Mouse (Mus musculus) limb, embryonic 11.5 days (tissue): Measurements from ENCODE around the gene Gnl2. TPM values are rescaled to one million over a fixed set of nuclear protein-coding genes. Genes with fewer than 3 reads are reported as not detected.

ENCODE experiments used
- ATAC-seq: fragments of 200-750 bp; cut with Nextera tagmentation; 2 replicates; pipeline ENCODE4 v1.8.0; 2017; ENCODE audit warnings: low read depth; ENCODE audit not compliant: insufficient number of reproducible peaks, low FRiP score, low TSS enrichment
- DNase-seq: peaks from one replicate; pipeline ENCODE4 v3.0.0-alpha.2; 2015; ENCODE audit warnings: low spot score
- H3K27ac ChIP-seq: fragments of 300-500 bp; sonication (generic); replicated peaks from 2 replicates; pipeline ENCODE4 v1.5.1; 2014; ENCODE audit warnings: low read depth, mild to moderate bottlenecking, low read length
- H3K27me3 ChIP-seq: fragments of 300-500 bp; sonication (generic); 2 replicates; pipeline ENCODE4 v1.6.1; 2014; ENCODE audit warnings: mild to moderate bottlenecking, low read length, mixed read lengths; ENCODE audit not compliant: control insufficient read depth, insufficient read depth
- H3K36me3 ChIP-seq: fragments of 300-500 bp; sonication (generic); 2 replicates; pipeline ENCODE4 v1.6.1; 2014; ENCODE audit warnings: mild to moderate bottlenecking, low read length, moderate library complexity, mixed read lengths; ENCODE audit not compliant: control insufficient read depth, insufficient read depth
- H3K4me1 ChIP-seq: fragments of 300-500 bp; sonication (generic); 2 replicates; pipeline ENCODE4 v1.6.1; 2014; ENCODE audit warnings: low read length, mixed read lengths; ENCODE audit not compliant: control insufficient read depth, insufficient read depth
- H3K4me2 ChIP-seq: fragments of 300-500 bp; sonication (generic); 2 replicates; pipeline ENCODE4 v1.6.1; 2014; ENCODE audit warnings: low read depth, mild to moderate bottlenecking, moderate library complexity; ENCODE audit not compliant: severe bottlenecking
- H3K4me3 ChIP-seq: fragments of 300-500 bp; sonication (generic); 2 replicates; pipeline ENCODE4 v1.5.1; 2014; ENCODE audit warnings: low read depth, low read length
- H3K9ac ChIP-seq: fragments of 300-500 bp; sonication (generic); 2 replicates; pipeline ENCODE4 v1.6.1; 2014; ENCODE audit warnings: mild to moderate bottlenecking, low read length
- H3K9me3 ChIP-seq: fragments of 300-500 bp; sonication (generic); 2 replicates; pipeline ENCODE4 v1.6.1; 2016; ENCODE audit warnings: low read length; ENCODE audit not compliant: control insufficient read depth
- WGBS: fragments of 180-500 bp; shearing (Covaris S2); extraction: QIAGEN DNeasy Blood & Tissue Kit; methylation state at CpG from one replicate; pipeline ENCODE4 v1.1.7; 2014; 5-methylcytosine and 5-hydroxymethylcytosine counted together
- polyA plus RNA-seq: library from polyadenylated mRNA; unstranded; fragments of >200 nt; fragmentation: Nextera tagmentation; extraction: Ambion mirVana; gene quantifications from 2 replicates; pipeline ENCODE4 v1.2.1, GENCODE M21; 2014

The Gnl2 gene
- polyA plus RNA-seq: 85.8 and 91.5 TPM in 2 replicates

DNA sequence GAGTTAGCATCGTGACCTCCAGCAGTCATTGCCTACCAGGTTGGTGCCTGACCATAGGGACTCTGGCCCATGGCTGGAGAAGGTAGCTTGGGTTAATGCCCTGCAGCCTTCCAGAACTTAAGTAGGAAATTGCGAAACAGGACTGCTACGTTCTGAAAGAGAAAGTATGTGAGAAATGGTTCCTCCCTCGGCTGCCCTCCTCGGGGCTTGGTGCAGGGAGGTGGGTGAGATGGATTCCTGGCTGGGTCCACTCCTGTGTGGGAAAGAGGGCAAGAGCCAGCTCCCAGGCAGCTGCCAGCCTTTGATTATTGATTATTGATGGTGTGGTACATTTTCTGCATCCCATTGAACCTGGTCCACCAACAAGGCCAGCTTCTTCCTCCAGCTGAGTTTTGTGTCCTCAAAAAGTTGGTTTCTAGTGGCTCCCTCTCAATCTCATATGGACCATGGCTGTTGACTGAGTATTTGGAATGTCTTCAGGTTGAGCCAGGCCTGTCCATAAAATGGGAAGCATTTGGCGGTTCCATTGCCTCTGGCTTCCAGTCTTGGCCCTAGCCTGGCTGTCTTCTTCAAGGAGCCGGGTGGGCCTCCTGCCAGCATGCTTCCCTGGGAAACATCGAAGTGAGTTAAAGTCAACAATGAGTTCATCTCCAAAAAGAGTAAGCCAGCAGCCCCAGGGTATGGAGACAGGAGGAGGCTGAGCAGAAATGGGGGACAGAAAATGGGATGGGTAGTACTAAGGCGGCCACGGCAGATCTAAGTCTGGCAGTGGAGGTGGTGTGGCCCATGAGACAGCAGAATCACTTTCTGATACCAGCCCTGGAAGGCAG is at the start of gene Gnl2:
Gene Gnl2 (plus strand): TSS at position 780 of the 830 bp plus-strand sequence.
- H3K27me3 ChIP-seq: 0 out of 2 replicates have a peak, but pooled peaks cover 2% of the 10 kb centered on the region
- 86% methylated on average over 10 of the region's 10 CpGs for WGBS
- ATAC-seq: no peak
- no peaks in the 10 kb centered on the region for H3K4me1 ChIP-seq
- DNase-seq: no peak
- H3K4me3 ChIP-seq: no peak within 1 kb of the TSS
- H3K36me3 ChIP-seq: no peaks in the 10 kb centered on the region
- no peak within 1 kb of the TSS for H3K27ac ChIP-seq
- H3K4me2 ChIP-seq: no peak within 1 kb of the TSS
- no peak within 1 kb of the TSS for H3K9ac ChIP-seq
- H3K9me3 ChIP-seq: no peaks in the 10 kb centered on the region

DNA sequence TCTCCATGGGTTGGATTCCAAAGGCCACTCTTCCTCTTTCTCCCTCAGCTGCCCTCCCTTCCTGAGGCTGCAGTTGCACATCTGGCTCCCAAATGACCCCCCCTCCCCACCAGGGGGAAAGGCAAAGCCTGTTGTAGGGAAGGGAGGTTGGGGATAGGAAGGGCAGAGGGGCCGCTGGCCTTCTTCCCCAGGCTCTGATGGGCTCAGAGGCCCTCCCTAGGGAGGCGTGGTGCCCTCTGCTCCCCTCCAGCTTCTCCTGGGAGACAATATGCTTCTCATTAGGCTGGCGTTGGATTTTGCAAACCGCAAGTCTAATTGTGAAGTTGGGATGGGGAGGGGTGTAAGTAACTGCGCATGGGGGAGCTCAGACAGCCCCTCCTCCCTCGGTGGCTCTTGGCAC is 47.7 kb upstream of the Gnl2 start:
- no peak overlapping the region for H3K4me2 ChIP-seq
- H3K9ac ChIP-seq: no peak overlapping the region
- no peaks in the 10 kb centered on the region for H3K9me3 ChIP-seq
- peaks cover 42% of the 10 kb centered on the region for H3K4me1 ChIP-seq
- no peaks in the 10 kb centered on the region for H3K36me3 ChIP-seq
- WGBS: 3% methylated on average over 6 of the region's 6 CpGs
- H3K27me3 ChIP-seq: peaks cover 26% of the 10 kb centered on the region
- H3K27ac ChIP-seq: no peak overlapping the region
- DNase-seq (peak; percentile 50), ATAC-seq (no peak)
- no peak overlapping the region for H3K4me3 ChIP-seq

DNA sequence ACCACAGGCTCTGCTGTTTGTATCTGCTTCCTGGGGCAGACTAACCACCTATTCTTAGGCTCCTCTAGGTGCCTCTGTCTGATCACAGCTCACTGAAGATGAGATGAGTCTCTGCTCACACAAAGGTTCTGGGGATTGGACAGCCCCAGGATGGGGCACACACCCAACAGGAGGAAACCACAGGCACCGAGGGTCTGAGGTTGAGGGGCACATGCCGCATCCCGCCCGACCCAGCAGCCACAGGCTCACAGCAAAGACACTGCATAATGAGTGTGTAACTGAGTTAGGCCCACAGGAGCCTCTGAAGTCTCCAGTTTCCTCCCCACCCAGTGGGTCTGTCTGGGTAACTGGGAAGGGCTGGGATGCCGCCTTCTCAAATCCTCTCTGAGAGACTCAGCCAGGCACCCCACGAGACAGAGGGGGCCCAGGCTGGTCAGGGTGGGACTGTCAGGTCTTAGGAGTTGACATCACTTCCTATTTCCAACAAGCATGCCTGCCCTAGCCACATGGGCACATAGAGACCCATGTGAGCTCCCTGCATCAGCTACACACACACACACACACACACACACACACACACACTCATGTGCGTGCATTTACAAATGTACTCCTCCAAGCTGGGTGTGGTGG is 47.1 kb upstream of the Gnl2 start:
- DNase-seq (no peak), ATAC-seq (no peak)
- no peaks in the 10 kb centered on the region for H3K36me3 ChIP-seq
- H3K9ac ChIP-seq: 0 out of 2 replicates have a peak overlapping the region, but pooled peaks have one; percentile 7
- no peaks in the 10 kb centered on the region for H3K9me3 ChIP-seq
- WGBS: 58% methylated on average over 7 of the region's 7 CpGs
- H3K27me3 ChIP-seq: peaks cover 31% of the 10 kb centered on the region
- H3K27ac ChIP-seq: no peak overlapping the region
- H3K4me2 ChIP-seq: no peak overlapping the region
- peaks cover 42% of the 10 kb centered on the region for H3K4me1 ChIP-seq
- H3K4me3 ChIP-seq: no peak overlapping the region

DNA sequence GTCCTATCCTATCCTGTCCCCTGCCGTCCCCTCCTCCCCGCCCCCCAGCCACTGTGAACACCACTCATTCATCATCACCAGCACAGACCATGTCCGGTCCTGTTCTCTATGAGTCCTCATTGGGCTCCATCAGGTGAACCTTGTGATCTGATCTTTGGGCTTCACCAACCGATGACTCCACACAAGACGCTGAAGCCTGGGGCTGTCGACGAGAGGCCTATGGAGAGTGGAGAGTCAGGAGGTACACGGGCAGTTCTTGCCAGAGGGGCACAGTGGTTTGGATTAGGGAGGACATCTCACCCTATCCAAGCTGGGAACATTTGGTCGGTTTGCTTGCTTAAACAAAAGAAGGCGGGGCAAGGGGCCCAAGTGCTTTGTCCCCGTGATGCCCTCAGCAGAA is 46.2 kb upstream of the Gnl2 start:
- WGBS: 68% methylated on average over 11 of the region's 11 CpGs
- Histone ChIP-seq H3K27me3 (peaks cover 36% of the 10 kb centered on the region), H3K36me3 (no peaks in the 10 kb centered on the region), H3K9me3 (no peaks in the 10 kb centered on the region), H3K4me1 (peaks cover 39% of the 10 kb centered on the region), H3K9ac (no peak overlapping the region), H3K4me2 (no peak overlapping the region), H3K4me3 (no peak overlapping the region), H3K27ac (no peak overlapping the region)
- DNase-seq (no peak), ATAC-seq (no peak)

DNA sequence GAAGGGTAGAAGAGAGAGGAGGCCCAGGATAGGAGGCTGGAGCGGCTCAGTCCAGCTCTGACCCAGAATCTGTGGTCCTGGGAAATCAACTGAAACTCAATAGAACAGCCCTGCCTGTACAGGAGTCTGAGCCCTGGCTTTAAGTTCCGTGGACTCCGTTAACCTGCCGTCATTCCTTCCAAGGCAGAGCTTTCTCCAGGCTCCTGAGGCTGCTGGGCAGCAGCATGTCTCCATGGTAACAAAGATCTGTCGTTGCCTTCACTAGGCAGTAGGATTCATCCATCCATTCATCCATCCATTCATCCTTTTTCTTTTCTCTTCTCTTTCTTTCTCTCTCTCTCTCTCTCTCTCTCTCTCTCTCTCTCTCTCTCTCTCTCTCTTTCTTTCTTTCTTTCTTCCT is 45.7 kb upstream of the Gnl2 start:
- no peak overlapping the region for H3K4me3 ChIP-seq
- no peaks in the 10 kb centered on the region for H3K9me3 ChIP-seq
- DNase-seq: no peak
- H3K27ac ChIP-seq: no peak overlapping the region
- H3K9ac ChIP-seq: no peak overlapping the region
- H3K4me2 ChIP-seq: no peak overlapping the region
- H3K36me3 ChIP-seq: no peaks in the 10 kb centered on the region
- WGBS: 27% methylated on average over 5 of the region's 5 CpGs
- peaks cover 35% of the 10 kb centered on the region for H3K4me1 ChIP-seq
- no peak for ATAC-seq
- peaks cover 36% of the 10 kb centered on the region for H3K27me3 ChIP-seq

DNA sequence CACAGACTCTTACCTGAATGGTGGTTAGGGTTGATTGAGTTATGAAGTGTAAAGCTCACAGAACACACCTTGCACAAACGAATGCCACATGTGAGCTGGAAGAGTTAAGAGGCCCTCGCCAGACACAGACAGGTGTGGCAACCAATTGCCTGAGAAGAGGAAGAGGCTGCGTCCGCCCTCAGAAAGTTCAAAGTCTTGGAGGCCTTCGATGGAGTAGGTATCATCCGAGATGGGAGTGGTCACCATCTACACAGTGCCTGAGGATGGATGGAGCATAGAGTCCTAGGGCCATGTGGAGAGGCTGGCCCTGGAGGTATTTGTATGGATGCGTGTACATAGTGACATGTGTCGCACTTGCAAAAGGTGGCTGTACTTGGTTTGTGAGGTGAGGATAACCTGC is 45.3 kb upstream of the Gnl2 start:
- peak; percentile 43 for DNase-seq
- ATAC-seq: no peak
- no peaks in the 10 kb centered on the region for H3K36me3 ChIP-seq
- H3K4me2 ChIP-seq: no peak overlapping the region
- no peak overlapping the region for H3K9ac ChIP-seq
- peaks cover 32% of the 10 kb centered on the region for H3K27me3 ChIP-seq
- no peak overlapping the region for H3K4me3 ChIP-seq
- no peak overlapping the region for H3K27ac ChIP-seq
- WGBS: 42% methylated on average over 8 of the region's 8 CpGs
- H3K4me1 ChIP-seq: peaks cover 35% of the 10 kb centered on the region
- H3K9me3 ChIP-seq: no peaks in the 10 kb centered on the region

DNA sequence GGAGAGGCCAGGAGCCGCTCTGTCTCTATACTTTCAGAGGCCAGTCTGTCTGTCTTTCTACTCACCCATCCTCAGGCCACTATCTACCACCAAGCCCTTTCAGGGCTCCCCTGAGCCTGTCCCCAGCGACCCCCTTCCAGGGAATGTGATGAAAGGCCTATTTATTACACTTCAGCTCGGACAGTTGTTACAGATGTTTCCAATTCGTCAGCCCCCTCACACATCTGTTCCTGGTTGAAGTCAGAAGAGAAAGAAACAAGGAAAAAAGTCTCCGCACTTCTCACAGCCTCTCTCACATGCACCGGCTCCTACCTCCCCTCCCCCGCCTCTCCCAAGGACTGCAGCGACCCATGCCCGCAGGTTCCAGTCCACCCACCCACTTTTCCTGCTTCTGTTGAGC is 44.1 kb upstream of the Gnl2 start:
- H3K36me3 ChIP-seq: no peaks in the 10 kb centered on the region
- H3K27me3 ChIP-seq: peaks cover 32% of the 10 kb centered on the region
- DNase-seq (peak; percentile 74), ATAC-seq (peak; percentile 54; the same call in 1 of the 2 replicates)
- no peak overlapping the region for H3K9ac ChIP-seq
- H3K9me3 ChIP-seq: no peaks in the 10 kb centered on the region
- H3K4me2 ChIP-seq: no peak overlapping the region
- H3K4me1 ChIP-seq: peaks cover 35% of the 10 kb centered on the region
- no peak overlapping the region for H3K27ac ChIP-seq
- no peak overlapping the region for H3K4me3 ChIP-seq
- WGBS: 15% methylated on average over 9 of the region's 9 CpGs

DNA sequence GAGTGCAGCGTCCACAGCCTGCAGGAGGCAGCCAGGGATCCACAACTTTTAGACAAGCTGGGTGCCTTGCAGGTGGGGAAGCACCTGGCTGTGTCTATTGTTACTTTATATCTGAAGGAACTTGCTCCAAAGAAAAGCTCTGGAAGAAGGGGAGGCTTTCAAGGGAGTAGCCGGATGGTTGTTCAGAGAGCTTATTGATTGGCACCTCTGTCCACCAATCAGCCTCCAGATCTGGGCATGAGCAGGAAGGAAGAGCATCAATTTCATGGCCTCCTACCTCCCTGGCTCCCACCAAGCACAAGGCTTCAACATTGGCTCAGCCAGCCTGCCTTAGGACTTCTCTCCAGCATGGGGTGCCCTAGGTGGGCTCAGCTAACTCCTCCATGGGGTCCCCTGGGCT is 43.1 kb upstream of the Gnl2 start:
- H3K9ac ChIP-seq: no peak overlapping the region
- no peak overlapping the region for H3K4me3 ChIP-seq
- H3K4me1 ChIP-seq: peaks cover 34% of the 10 kb centered on the region
- DNase-seq (no peak), ATAC-seq (no peak)
- no peak overlapping the region for H3K27ac ChIP-seq
- no peaks in the 10 kb centered on the region for H3K9me3 ChIP-seq
- peaks cover 30% of the 10 kb centered on the region for H3K27me3 ChIP-seq
- H3K36me3 ChIP-seq: no peaks in the 10 kb centered on the region
- H3K4me2 ChIP-seq: no peak overlapping the region
- WGBS: 72% methylated on average over 2 of the region's 2 CpGs
